Mouse (Mus musculus) limb, embryonic 14.5 days (tissue): Measurements from ENCODE around the gene Syt2. TPM values are rescaled to one million over a fixed set of nuclear protein-coding genes. Genes with fewer than 3 reads are reported as not detected.

Experiments
- ATAC-seq: fragments of 200-750 bp; cut with Nextera tagmentation; 2 replicates; pipeline ENCODE4 v1.8.0; 2017; ENCODE audit warnings: low read depth, moderate number of reproducible peaks, moderate TSS enrichment; ENCODE audit not compliant: low FRiP score
- DNase-seq: peaks from one replicate; pipeline ENCODE4 v3.0.0-alpha.2; 2015; ENCODE audit warnings: low spot score
- H3K27ac ChIP-seq: fragments of 300-500 bp; sonication (generic); replicated peaks from 2 replicates; pipeline ENCODE4 v1.5.1; 2014; ENCODE audit warnings: low read depth, mild to moderate bottlenecking, low read length, moderate library complexity, mixed read lengths
- H3K27me3 ChIP-seq: fragments of 300-500 bp; sonication (generic); 2 replicates; pipeline ENCODE4 v1.6.1; 2014; ENCODE audit warnings: low read length, mixed read lengths; ENCODE audit not compliant: control insufficient read depth, insufficient read depth
- H3K36me3 ChIP-seq: fragments of 300-500 bp; sonication (generic); 2 replicates; pipeline ENCODE4 v1.6.1; 2014; ENCODE audit warnings: mild to moderate bottlenecking, low read length, moderate library complexity, mixed read lengths; ENCODE audit not compliant: control insufficient read depth, insufficient read depth
- H3K4me1 ChIP-seq: fragments of 300-500 bp; sonication (generic); 2 replicates; pipeline ENCODE4 v1.6.1; 2014; ENCODE audit warnings: antibody characterized with exemption, low read length, mixed read lengths; ENCODE audit not compliant: control insufficient read depth, insufficient read depth
- H3K4me2 ChIP-seq: fragments of 300-500 bp; sonication (generic); replicated peaks from 2 replicates; pipeline ENCODE4 v1.6.1; 2014; ENCODE audit warnings: low read depth, mild to moderate bottlenecking, low read length, moderate library complexity; ENCODE audit not compliant: severe bottlenecking
- H3K4me3 ChIP-seq: fragments of 300-500 bp; sonication (generic); replicated peaks from 2 replicates; pipeline ENCODE4 v1.5.1; 2014; ENCODE audit warnings: low read length
- H3K9ac ChIP-seq: fragments of 300-500 bp; sonication (generic); 2 replicates; pipeline ENCODE4 v1.6.1; 2014; ENCODE audit warnings: mild to moderate bottlenecking, low read depth, low read length, moderate library complexity; ENCODE audit not compliant: severe bottlenecking
- H3K9me3 ChIP-seq: fragments of 300-500 bp; sonication (generic); 2 replicates; pipeline ENCODE4 v1.6.1; 2016; ENCODE audit warnings: low read length; ENCODE audit not compliant: control insufficient read depth
- POLR2A ChIP-seq: fragments of 200-500 bp; IDR thresholded peaks from 2 replicates; pipeline ENCODE4 v1.8.0; 2012; ENCODE audit warnings: inconsistent platforms, mild to moderate bottlenecking, moderate library complexity, borderline replicate concordance; ENCODE audit not compliant: insufficient read depth, insufficient read length; ENCODE audit errors: extremely low read depth
- WGBS: fragments of 180-500 bp; shearing (Covaris S2); extraction: QIAGEN DNeasy Blood & Tissue Kit; methylation state at CpG from one replicate; pipeline ENCODE4 v1.1.7; 2014; 5-methylcytosine and 5-hydroxymethylcytosine counted together
- polyA plus RNA-seq, 2 experiments: library from polyadenylated mRNA; depleted of rRNA in 1 of 2; stranded (reverse) in 1 of 2; unstranded in 1 of 2; fragments of >200 nt; fragmentation: Nextera tagmentation in 1 of 2; extraction: Ambion mirVana in 1 of 2; gene quantifications; 2 replicates each; pipeline versions ENCODE4 v1.2.1 to v1.2.3; 2012 to 2014

Syt2 gene
- polyA plus RNA-seq, 2 experiments, result 0.44 to 1.5 TPM

GRCm38 (mm10) chr1:134725276-134725675, 78.8 kb downstream of the Syt2 start:
- H3K4me2 ChIP-seq, result no peak overlapping the region
- no peak overlapping the region for H3K9ac ChIP-seq
- no peak overlapping the region for H3K27ac ChIP-seq
- H3K36me3 ChIP-seq, result no peaks in the 10 kb centered on the region
- 45% methylated on average over 5 of the region's 5 CpGs for WGBS
- no peak overlapping the region for H3K4me3 ChIP-seq
- no peak for TF ChIP-seq POLR2A
- no peaks in the 10 kb centered on the region for H3K9me3 ChIP-seq
- no peaks in the 10 kb centered on the region for H3K4me1 ChIP-seq
- H3K27me3 ChIP-seq, result no peaks in the 10 kb centered on the region
- DNase-seq (peak; percentile 33), ATAC-seq (no peak)

GRCm38 (mm10) chr1:134726480-134726879, 80.0 kb downstream of the Syt2 start:
- ATAC-seq, result no peak
- DNase-seq, result no peak

GRCm38 (mm10) chr1:134727256-134727655, 80.8 kb downstream of the Syt2 start:
- TF ChIP-seq POLR2A, result no peak
- no peak overlapping the region for H3K27ac ChIP-seq
- WGBS, result 79% methylated on average over 8 of the region's 8 CpGs

More at GRCm38 (mm10) chr1:134726480-134726879, 80.0 kb downstream of the Syt2 start:
- no peaks in the 10 kb centered on the region for H3K27me3 ChIP-seq
- no peak overlapping the region for H3K9ac ChIP-seq
- H3K4me2 ChIP-seq, result no peak overlapping the region
- 89% methylated on average over 7 of the region's 7 CpGs for WGBS
- TF ChIP-seq POLR2A, result no peak
- H3K27ac ChIP-seq, result no peak overlapping the region
- H3K9me3 ChIP-seq, result no peaks in the 10 kb centered on the region
- no peaks in the 10 kb centered on the region for H3K36me3 ChIP-seq
- H3K4me1 ChIP-seq, result no peaks in the 10 kb centered on the region
- H3K4me3 ChIP-seq, result no peak overlapping the region

GRCm38 (mm10) chr1:134733659-134734058, 87.2 kb downstream of the Syt2 start:
- no peaks in the 10 kb centered on the region for H3K36me3 ChIP-seq
- H3K27ac ChIP-seq, result no peak overlapping the region
- TF ChIP-seq POLR2A, result no peak
- 0 out of 2 replicates have a peak, but pooled peaks cover 3% of the 10 kb centered on the region for H3K9me3 ChIP-seq
- ATAC-seq (no peak), DNase-seq (no peak)
- H3K4me2 ChIP-seq, result no peak overlapping the region
- no peaks in the 10 kb centered on the region for H3K4me1 ChIP-seq
- no peak overlapping the region for H3K9ac ChIP-seq
- no peak overlapping the region for H3K4me3 ChIP-seq
- H3K27me3 ChIP-seq, result no peaks in the 10 kb centered on the region
- whole genome bisulfite sequencing, result 73% methylated on average over 5 of the region's 5 CpGs

More at GRCm38 (mm10) chr1:134727256-134727655, 80.8 kb downstream of the Syt2 start:
- H3K27me3 ChIP-seq, result no peaks in the 10 kb centered on the region
- H3K4me2 ChIP-seq, result no peak overlapping the region
- DNase-seq (no peak), ATAC-seq (no peak)
- no peak overlapping the region for H3K9ac ChIP-seq
- no peaks in the 10 kb centered on the region for H3K4me1 ChIP-seq
- H3K9me3 ChIP-seq, result no peaks in the 10 kb centered on the region
- no peak overlapping the region for H3K4me3 ChIP-seq
- no peaks in the 10 kb centered on the region for H3K36me3 ChIP-seq

GRCm38 (mm10) chr1:134737463-134737862, 91.0 kb downstream of the Syt2 start:
- ATAC-seq (no peak), DNase-seq (no peak)
- H3K9me3 ChIP-seq, result 0 out of 2 replicates have a peak, but pooled peaks cover 3% of the 10 kb centered on the region
- no peak overlapping the region for H3K9ac ChIP-seq
- H3K27me3 ChIP-seq, result no peaks in the 10 kb centered on the region
- H3K36me3 ChIP-seq, result no peaks in the 10 kb centered on the region
- no peak overlapping the region for H3K27ac ChIP-seq
- TF ChIP-seq POLR2A, result no peak
- H3K4me2 ChIP-seq, result no peak overlapping the region
- WGBS, result 63% methylated on average over 9 of the region's 9 CpGs
- H3K4me3 ChIP-seq, result no peak overlapping the region
- H3K4me1 ChIP-seq, result no peaks in the 10 kb centered on the region

- no peaks in the 10 kb centered on the region for H3K27me3 ChIP-seq
- H3K4me1 ChIP-seq, result no peaks in the 10 kb centered on the region
- H3K27ac ChIP-seq, result no peak overlapping the region
- no peak for TF ChIP-seq POLR2A
- H3K9me3 ChIP-seq, result no peaks in the 10 kb centered on the region
- DNase-seq (no peak), ATAC-seq (no peak)
- 63% methylated on average over 5 of the region's 6 CpGs for WGBS
- H3K4me3 ChIP-seq, result no peak overlapping the region
- H3K9ac ChIP-seq, result no peak overlapping the region
- no peaks in the 10 kb centered on the region for H3K36me3 ChIP-seq
- H3K4me2 ChIP-seq, result no peak overlapping the region
These were observed 95.0 kb downstream of the Syt2 start for GRCm38 (mm10) chr1:134741433-134741832.
